Comparison of ENCODE assay signal across 8 mouse cellular contexts in genomic region chr2:167348376-167349282, GRCm38 (mm10). TPM values are rescaled to one million over a fixed set of nuclear protein-coding genes. Genes with fewer than 3 reads are reported as not detected.
DNase-seq lines count a peak whose midpoint lies in the region; ATAC-seq lines count a peak whose summit lies in the region.

B4galt5 (minus strand) TSS chr2:167349183.

- DNase-seq in frontal cortex, adult 2 months (ENCODE audit: extremely low spot score in 1 of 2, low spot score in 1 of 2): no peak
- DNase-seq in frontal cortex, postnatal 14 days (ENCODE audit: low spot score in 2 of 2): no peak
- peak; percentile 59 for DNase-seq in ZHBTc4 (ENCODE audit: low read depth, low spot score)
- DNase-seq in embryonic facial prominence, embryonic 10.5 days (ENCODE audit: low spot score): peak; percentile 69
- DNase-seq in layer of hippocampus, postnatal 14 days (ENCODE audit: low spot score in 2 of 2): peak in 1 of 2 experiments; percentile 31
- peak; percentile 71 for DNase-seq in midbrain, embryonic 10.5 days (ENCODE audit: low spot score)
- peak; percentile 61 for DNase-seq in testis, postnatal 10 days (ENCODE audit: low spot score)

- peak within 1 kb of the TSS; percentile 87 for H3K4me2 ChIP-seq in heart, embryonic 16.5 days (ENCODE audit: low read depth, low read length)

- peak; percentile 25 for ATAC-seq in heart, embryonic 16.5 days (replicated peaks; ENCODE audit: extremely low read depth, insufficient read depth, low FRiP score)

- peak within 1 kb of the TSS; percentile 86 for H3K4me3 ChIP-seq in embryonic facial prominence, embryonic 10.5 days
- peak within 1 kb of the TSS; percentile 90 for H3K4me3 ChIP-seq in heart, embryonic 16.5 days (ENCODE audit: low read length)
- peak within 1 kb of the TSS; percentile 75 for H3K4me3 ChIP-seq in midbrain, embryonic 10.5 days

- H3K36me3 ChIP-seq in embryonic facial prominence, embryonic 10.5 days (replicated peaks): no peaks in the 10 kb centered on the region; the same call in 1 of the 2 replicates
- H3K36me3 ChIP-seq in heart, embryonic 16.5 days (ENCODE audit: control insufficient read depth, insufficient read depth): no peaks in the 10 kb centered on the region
- peaks cover 5% of the 10 kb centered on the region for H3K36me3 ChIP-seq in midbrain, embryonic 10.5 days

- 4% methylated on average over 111 of the region's 111 CpGs for WGBS in embryonic facial prominence, embryonic 10.5 days
- under 1% methylated on average over 104 of the region's 111 CpGs for WGBS in heart, embryonic 16.5 days
- WGBS in midbrain, embryonic 10.5 days: 5% methylated on average over 97 of the region's 111 CpGs

- H3K9ac ChIP-seq in heart, embryonic 16.5 days (ENCODE audit: low read length): peak within 1 kb of the TSS; percentile 92

- H3K27ac ChIP-seq in embryonic facial prominence, embryonic 10.5 days (replicated peaks): peak within 1 kb of the TSS; percentile 93
- peak within 1 kb of the TSS; percentile 88 for H3K27ac ChIP-seq in heart, embryonic 16.5 days (ENCODE audit: low read length)
- peak within 1 kb of the TSS; percentile 94 for H3K27ac ChIP-seq in midbrain, embryonic 10.5 days (replicated peaks)

- no peaks in the 10 kb centered on the region for H3K9me3 ChIP-seq in embryonic facial prominence, embryonic 10.5 days
- no peaks in the 10 kb centered on the region for H3K9me3 ChIP-seq in heart, embryonic 16.5 days (replicated peaks; ENCODE audit: control insufficient read depth, low read length)
- no peaks in the 10 kb centered on the region for H3K9me3 ChIP-seq in midbrain, embryonic 10.5 days (replicated peaks)

- H3K27me3 ChIP-seq in embryonic facial prominence, embryonic 10.5 days (replicated peaks; ENCODE audit: low read depth, poor library complexity, severe bottlenecking): peaks cover 29% of the 10 kb centered on the region
- no peaks in the 10 kb centered on the region for H3K27me3 ChIP-seq in heart, embryonic 16.5 days (ENCODE audit: control insufficient read depth, insufficient read depth, low read length)
- H3K27me3 ChIP-seq in midbrain, embryonic 10.5 days (ENCODE audit: low read depth, poor library complexity, severe bottlenecking): peaks cover 37% of the 10 kb centered on the region

- peaks cover 52% of the 10 kb centered on the region for H3K4me1 ChIP-seq in embryonic facial prominence, embryonic 10.5 days
- peaks cover 20% of the 10 kb centered on the region for H3K4me1 ChIP-seq in heart, embryonic 16.5 days (ENCODE audit: control insufficient read depth, insufficient read depth, low read length)
- peaks cover 43% of the 10 kb centered on the region for H3K4me1 ChIP-seq in midbrain, embryonic 10.5 days

RNA-seq across cellular contexts. Expression of gene B4galt5, which starts in this region (rescaled TPM):
- 37.8 and 38.8 TPM in 2 replicates for polyA plus RNA-seq in frontal cortex, adult 2 months (2012; rRNA removed)
- 7.3 and 8.7 TPM in 2 replicates for polyA plus RNA-seq in embryonic facial prominence, embryonic 10.5 days (2016; fragmentation: Nextera tagmentation; extraction: Ambion mirVana)
- 8.1 and 8.3 TPM in 2 replicates for polyA plus RNA-seq in heart, embryonic 16.5 days (2015; fragmentation: Nextera tagmentation; extraction: Ambion mirVana)
- total RNA-seq in layer of hippocampus, postnatal 14 days (2021): 10 to 100 TPM; 58.8 to 60.5 TPM
- 9.1 and 9.9 TPM in 2 replicates for polyA plus RNA-seq in midbrain, embryonic 10.5 days (2016; fragmentation: Nextera tagmentation; extraction: Ambion mirVana)

Comparison
In these comparisons a context has a peak if more than half of its experiments do, and no peak if none do; other contexts are left out.
1. DNase-seq: peak in ZHBTc4 (single experiment), embryonic facial prominence, embryonic 10.5 days (single experiment), midbrain, embryonic 10.5 days (single experiment) and testis, postnatal 10 days (single experiment); none in frontal cortex, adult 2 months (0 of 2) and frontal cortex, postnatal 14 days (0 of 2).
2. Peak in every context shown above with its lines, with median percentiles within 50 percentile points of each other: H3K27ac ChIP-seq and H3K4me3 ChIP-seq.